Mouse (Mus musculus) kidney, postnatal 0 days (tissue): ENCODE measurements around the gene Phkg2. TPM values are rescaled to one million over a fixed set of nuclear protein-coding genes. Genes with fewer than 3 reads are reported as not detected.
"Not testable (repeated sequence)": the region's sequence is repeated elsewhere in the genome, so short reads cannot be mapped to it uniquely, and the experiment has no call there.

Experiments
- ATAC-seq: fragments of 200-750 bp; cut with Nextera tagmentation; replicated peaks from 2 replicates; pipeline ENCODE4 v1.8.0; 2017; ENCODE audit warnings: low read depth, moderate number of reproducible peaks, moderate TSS enrichment, moderate library complexity; ENCODE audit not compliant: low FRiP score
- DNase-seq: peaks from one replicate; pipeline ENCODE4 v3.0.0-alpha.2; 2016; ENCODE audit warnings: low spot score
- H3K27ac ChIP-seq: fragments of 300-500 bp; sonication (generic); 2 replicates; pipeline ENCODE4 v1.5.1; 2014; ENCODE audit warnings: mild to moderate bottlenecking
- H3K27me3 ChIP-seq: fragments of 300-500 bp; sonication (generic); 2 replicates; pipeline ENCODE4 v1.6.1; 2014; ENCODE audit warnings: low read length, mixed read lengths; ENCODE audit not compliant: insufficient read depth
- H3K36me3 ChIP-seq: fragments of 300-500 bp; sonication (generic); 2 replicates; pipeline ENCODE4 v1.6.1; 2014; ENCODE audit warnings: low read length, mixed read lengths; ENCODE audit not compliant: insufficient read depth
- H3K4me1 ChIP-seq: fragments of 300-500 bp; sonication (generic); replicated peaks from 2 replicates; pipeline ENCODE4 v1.6.1; 2014; ENCODE audit warnings: antibody characterized with exemption, low read length, mixed read lengths; ENCODE audit not compliant: insufficient read depth
- H3K4me2 ChIP-seq: fragments of 300-500 bp; sonication (generic); 2 replicates; pipeline ENCODE4 v1.6.1; 2014; ENCODE audit warnings: mild to moderate bottlenecking, low read length, moderate library complexity, mixed read lengths
- H3K4me3 ChIP-seq: fragments of 300-500 bp; sonication (generic); replicated peaks from 2 replicates; pipeline ENCODE4 v1.5.1; 2014; ENCODE audit warnings: low read depth, low read length
- H3K9ac ChIP-seq: fragments of 300-500 bp; sonication (generic); 2 replicates; pipeline ENCODE4 v1.6.1; 2014; ENCODE audit warnings: low read depth, low read length
- H3K9me3 ChIP-seq: fragments of 300-500 bp; sonication (generic); replicated peaks from 2 replicates; pipeline ENCODE4 v1.6.1; 2016; ENCODE audit warnings: low read length, inconsistent platforms, mixed read lengths
- CTCF ChIP-seq: IDR thresholded peaks from 2 replicates; pipeline ENCODE4 v1.5.1; 2016; ENCODE audit warnings: antibody characterized with exemption, low read depth, mild to moderate bottlenecking, moderate library complexity
- WGBS: fragments of 180-500 bp; shearing (Covaris S2); extraction: QIAGEN DNeasy Blood & Tissue Kit; methylation state at CpG from one replicate; pipeline ENCODE4 v1.1.7; 2014; 5-methylcytosine and 5-hydroxymethylcytosine counted together
- polyA plus RNA-seq: library from polyadenylated mRNA; unstranded; fragments of >200 nt; fragmentation: Nextera tagmentation; extraction: Ambion mirVana; gene quantifications from 2 replicates; pipeline ENCODE4 v1.2.1, GENCODE M21; 2015

Gene Phkg2
- polyA plus RNA-seq, 1 experiment from 2014 or later = 28.8 TPM

GRCm38 (mm10) chr7:127616881-127617280 lies 43.7 kb downstream of the Phkg2 start:
- H3K4me1 ChIP-seq = peaks cover 12% of the 10 kb centered on the region
- no peak overlapping the region for H3K27ac ChIP-seq
- no peak overlapping the region for H3K9ac ChIP-seq
- WGBS = 66% methylated on average over 1 of the region's 1 CpGs
- H3K4me3 ChIP-seq = no peak overlapping the region
- no peaks in the 10 kb centered on the region for H3K27me3 ChIP-seq
- no peaks in the 10 kb centered on the region for H3K9me3 ChIP-seq
- peaks cover 10% of the 10 kb centered on the region for H3K36me3 ChIP-seq
- no peak for DNase-seq
- TF ChIP-seq CTCF = no peak
- no peak for ATAC-seq
- no peak overlapping the region for H3K4me2 ChIP-seq

- Histone ChIP-seq H3K9me3 (no peaks in the 10 kb centered on the region), H3K9ac (no peak overlapping the region), H3K4me3 (no peak overlapping the region), H3K4me2 (no peak overlapping the region), H3K4me1 (peaks cover 12% of the 10 kb centered on the region), H3K27ac (no peak overlapping the region), H3K27me3 (no peaks in the 10 kb centered on the region), H3K36me3 (no peaks in the 10 kb centered on the region)
- WGBS = 61% methylated on average over 2 of the region's 2 CpGs
- ATAC-seq (no peak), DNase-seq (no peak)
- TF ChIP-seq CTCF = no peak
These were observed 44.8 kb downstream of the Phkg2 start for GRCm38 (mm10) chr7:127617962-127618361.

- not testable (repeated sequence) for H3K27ac ChIP-seq, ATAC-seq, H3K9me3 ChIP-seq, H3K4me3 ChIP-seq, H3K4me2 ChIP-seq, DNase-seq, H3K9ac ChIP-seq, H3K27me3 ChIP-seq, H3K36me3 ChIP-seq
- 95% methylated on average over 7 of the region's 8 CpGs for WGBS
- H3K4me1 ChIP-seq = peaks cover 12% of the 10 kb centered on the region
These were observed 45.3 kb downstream of the Phkg2 start for GRCm38 (mm10) chr7:127618402-127618801.

GRCm38 (mm10) chr7:127626039-127626438 lies 52.9 kb downstream of the Phkg2 start:
- Histone ChIP-seq H3K4me1 (no peaks in the 10 kb centered on the region), H3K4me3 (no peak overlapping the region), H3K9ac (no peak overlapping the region), H3K36me3 (no peaks in the 10 kb centered on the region), H3K27ac (no peak overlapping the region), H3K4me2 (no peak overlapping the region), H3K27me3 (no peaks in the 10 kb centered on the region), H3K9me3 (no peaks in the 10 kb centered on the region)
- no peak for DNase-seq
- WGBS = over 99% methylated on average over 7 of the region's 7 CpGs
- no peak for ATAC-seq
- no peak for TF ChIP-seq CTCF

- WGBS = 87% methylated on average over 4 of the region's 4 CpGs
- Histone ChIP-seq H3K4me1 (no peaks in the 10 kb centered on the region), H3K4me2 (no peak overlapping the region), H3K9ac (no peak overlapping the region), H3K27me3 (no peaks in the 10 kb centered on the region), H3K27ac (no peak overlapping the region), H3K9me3 (no peaks in the 10 kb centered on the region), H3K36me3 (no peaks in the 10 kb centered on the region), H3K4me3 (no peak overlapping the region)
- ATAC-seq (no peak), DNase-seq (no peak)
- no peak for TF ChIP-seq CTCF
These were observed 53.3 kb downstream of the Phkg2 start for GRCm38 (mm10) chr7:127626471-127626870.

GRCm38 (mm10) chr7:127628646-127629045 lies 55.5 kb downstream of the Phkg2 start:
- TF ChIP-seq CTCF = no peak
- Histone ChIP-seq H3K4me3 (no peak overlapping the region), H3K4me2 (no peak overlapping the region), H3K9ac (no peak overlapping the region), H3K4me1 (no peaks in the 10 kb centered on the region), H3K9me3 (no peaks in the 10 kb centered on the region), H3K27me3 (no peaks in the 10 kb centered on the region), H3K27ac (no peak overlapping the region), H3K36me3 (no peaks in the 10 kb centered on the region)
- DNase-seq (no peak), ATAC-seq (no peak)
- 63% methylated on average over 5 of the region's 5 CpGs for WGBS

GRCm38 (mm10) chr7:127631416-127631815 lies 58.3 kb downstream of the Phkg2 start:
- H3K9me3 ChIP-seq = no peaks in the 10 kb centered on the region
- WGBS = 80% methylated on average over 4 of the region's 4 CpGs
- no peak for TF ChIP-seq CTCF
- DNase-seq = no peak
- no peaks in the 10 kb centered on the region for H3K27me3 ChIP-seq
- no peaks in the 10 kb centered on the region for H3K4me1 ChIP-seq
- H3K4me3 ChIP-seq = no peak overlapping the region
- no peak overlapping the region for H3K27ac ChIP-seq
- no peak overlapping the region for H3K4me2 ChIP-seq
- H3K36me3 ChIP-seq = no peaks in the 10 kb centered on the region
- no peak overlapping the region for H3K9ac ChIP-seq
- no peak for ATAC-seq

Other genes with a start within 250 kb of the Phkg2 start
- 21.2 and 22.2 TPM in 2 replicates for gene Zfp768, start 227.8 kb upstream of the Phkg2 start, polyA plus RNA-seq
- 5.5 and 6.8 TPM in 2 replicates for gene Zfp747, start 197.3 kb upstream of the Phkg2 start, polyA plus RNA-seq
- 4.8 and 5.6 TPM in 2 replicates for gene 9130019O22Rik, start 186.2 kb upstream of the Phkg2 start, polyA plus RNA-seq
- 6.5 and 7.4 TPM in 2 replicates for gene E430018J23Rik, start 179.7 kb upstream of the Phkg2 start, polyA plus RNA-seq
- gene Zfp764, start 166.5 kb upstream of the Phkg2 start, polyA plus RNA-seq = 5.6 and 6.7 TPM in 2 replicates
- 29.7 and 31.9 TPM in 2 replicates for gene Zfp688, start 151.3 kb upstream of the Phkg2 start, polyA plus RNA-seq
- 4.8 and 5.0 TPM in 2 replicates for gene Zfp689, start 124.2 kb upstream of the Phkg2 start, polyA plus RNA-seq
- 37.1 and 37.5 TPM in 2 replicates for gene Prr14, start 113.7 kb upstream of the Phkg2 start, polyA plus RNA-seq
- 8.7 and 8.8 TPM in 2 replicates for gene Fbrs, start 94.1 kb upstream of the Phkg2 start, polyA plus RNA-seq
- gene Srcap, start 61.4 kb upstream of the Phkg2 start, polyA plus RNA-seq = 19.2 and 24.1 TPM in 2 replicates
- gene Gm42715, start 53.8 kb upstream of the Phkg2 start, polyA plus RNA-seq = 10.9 and 11.4 TPM in 2 replicates
- 4.9 and 6.8 TPM in 2 replicates for gene Tmem265, start 11.9 kb upstream of the Phkg2 start, polyA plus RNA-seq
- 16.5 and 17.1 TPM in 2 replicates for gene Ccdc189, start 15.3 kb downstream of the Phkg2 start, polyA plus RNA-seq
- gene Rnf40, start 15.4 kb downstream of the Phkg2 start, polyA plus RNA-seq = 32.4 and 35.3 TPM in 2 replicates
- 12.5 and 12.9 TPM in 2 replicates for gene Zfp629, start 42.5 kb downstream of the Phkg2 start, polyA plus RNA-seq
- gene Bcl7c, start 135.6 kb downstream of the Phkg2 start, polyA plus RNA-seq = 56.1 and 70.9 TPM in 2 replicates
- 14.5 and 15.9 TPM in 2 replicates for gene Ctf1, start 139.4 kb downstream of the Phkg2 start, polyA plus RNA-seq
- 0.08 TPM in 1 of 2 replicates, not detected in the other for gene Ctf2, start 158.8 kb downstream of the Phkg2 start, polyA plus RNA-seq
- gene Fbxl19, start 171.2 kb downstream of the Phkg2 start, polyA plus RNA-seq = 2.8 and 3.5 TPM in 2 replicates
- 27.2 and 30.1 TPM in 2 replicates for gene Orai3, start 196.5 kb downstream of the Phkg2 start, polyA plus RNA-seq
- gene Setd1a, start 203.3 kb downstream of the Phkg2 start, polyA plus RNA-seq = 15.6 and 17.9 TPM in 2 replicates
- gene Gm49388, start 212.3 kb downstream of the Phkg2 start, polyA plus RNA-seq = not detected in 2 replicates
- 28.3 and 28.8 TPM in 2 replicates for gene Hsd3b7, start 227.3 kb downstream of the Phkg2 start, polyA plus RNA-seq